In the genomic region with DNA sequence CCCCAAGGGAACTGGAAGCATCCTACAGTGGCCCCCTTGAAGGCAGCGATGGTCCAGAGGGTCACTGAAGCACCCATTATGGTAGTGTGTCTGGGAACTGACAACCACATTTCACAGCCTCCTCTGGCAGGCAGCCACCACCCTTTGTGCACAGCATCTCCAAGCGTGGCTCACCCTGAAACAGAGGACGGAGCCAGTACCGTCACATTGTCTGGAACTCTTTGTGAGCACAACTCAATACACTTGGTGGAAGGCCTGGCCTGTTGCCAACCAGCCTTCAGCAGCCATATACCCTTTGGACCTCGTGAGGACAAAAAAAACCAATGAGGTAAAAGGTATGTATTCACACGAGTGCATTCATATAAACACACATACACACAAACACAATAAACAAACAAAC, we compare ENCODE assay signal across 11 mouse cellular contexts. TPM values are rescaled to one million over a fixed set of nuclear protein-coding genes. Genes with fewer than 3 reads are reported as not detected.
DNase-seq lines count a peak whose midpoint lies in the region; ATAC-seq and TF ChIP-seq lines count a peak whose summit lies in the region.
"Had no signal": no experiment of that assay in that cellular context is flagged by ENCODE, and none has a peak within 500 bp of the region (broad histone marks: within the 10 kb centered on the region; RNA-seq: fewer than 3 reads in every experiment).

No protein-coding gene starts in this region.

- H3K4me3 ChIP-seq in midbrain, postnatal 0 days (ENCODE audit: low read depth, low read length): no peak overlapping the region
- no peak overlapping the region for H3K4me3 ChIP-seq in midbrain, embryonic 15.5 days
- H3K4me3 ChIP-seq in forebrain, embryonic 16.5 days (replicated peaks; ENCODE audit: low read length): no peak overlapping the region
- H3K4me3 ChIP-seq: embryonic facial prominence, embryonic 12.5 days; lung, embryonic 15.5 days had no signal

- WGBS in midbrain, postnatal 0 days: 39% methylated on average over 6 of the region's 6 CpGs
- 45% methylated on average over 6 of the region's 6 CpGs for WGBS in midbrain, embryonic 15.5 days
- WGBS in forebrain, embryonic 16.5 days: 19% methylated on average over 6 of the region's 6 CpGs

- no peak overlapping the region for H3K27ac ChIP-seq in midbrain, postnatal 0 days (ENCODE audit: low read depth, low read length)
- H3K27ac ChIP-seq in midbrain, embryonic 15.5 days: no peak overlapping the region
- no peak overlapping the region for H3K27ac ChIP-seq in forebrain, embryonic 16.5 days (ENCODE audit: low read length)
- H3K27ac ChIP-seq: embryonic facial prominence, embryonic 12.5 days; lung, embryonic 15.5 days had no signal

- H3K4me1 ChIP-seq in midbrain, postnatal 0 days (ENCODE audit: insufficient read depth, low read length): no peaks in the 10 kb centered on the region
- no peaks in the 10 kb centered on the region for H3K4me1 ChIP-seq in midbrain, embryonic 15.5 days
- H3K4me1 ChIP-seq in forebrain, embryonic 16.5 days (replicated peaks; ENCODE audit: control insufficient read depth, insufficient read depth, low read length): peaks cover 2% of the 10 kb centered on the region; the same call in 1 of the 2 replicates
- H3K4me1 ChIP-seq: embryonic facial prominence, embryonic 12.5 days had no signal

- peak; percentile 41 to 42 for DNase-seq in cerebellum, postnatal 10 days
- no peak for DNase-seq in cerebellum, adult 11 months
- DNase-seq in midbrain, postnatal 0 days (ENCODE audit: low spot score): no peak
- DNase-seq in heart, postnatal 4 days: peak; percentile 81
- peak; percentile 49 for DNase-seq in lung, postnatal 25 days (ENCODE audit: low spot score)
- DNase-seq in layer of hippocampus, adult 8-10 months (ENCODE audit: low spot score in 2 of 2): no peak
- DNase-seq: B cell, adult 2 months had no signal

- no peaks in the 10 kb centered on the region for H3K27me3 ChIP-seq in midbrain, postnatal 0 days (ENCODE audit: insufficient read depth, low read length)
- H3K27me3 ChIP-seq in midbrain, embryonic 15.5 days (replicated peaks): no peaks in the 10 kb centered on the region
- H3K27me3 ChIP-seq in forebrain, embryonic 16.5 days (replicated peaks; ENCODE audit: control insufficient read depth, insufficient read depth, low read length): no peaks in the 10 kb centered on the region
- H3K27me3 ChIP-seq: embryonic facial prominence, embryonic 12.5 days; lung, embryonic 15.5 days had no signal

- TF ChIP-seq CTCF in midbrain, postnatal 0 days (IDR thresholded peaks at IDR 0.05): no peak

- no peak overlapping the region for H3K4me2 ChIP-seq in midbrain, postnatal 0 days (ENCODE audit: low read depth, low read length, poor library complexity, severe bottlenecking)
- no peak overlapping the region for H3K4me2 ChIP-seq in midbrain, embryonic 15.5 days
- H3K4me2 ChIP-seq in forebrain, embryonic 16.5 days (ENCODE audit: low read length): no peak overlapping the region
- H3K4me2 ChIP-seq: embryonic facial prominence, embryonic 12.5 days; lung, embryonic 15.5 days had no signal

- no peaks in the 10 kb centered on the region for H3K9me3 ChIP-seq in midbrain, postnatal 0 days (ENCODE audit: low read length)
- H3K9me3 ChIP-seq in midbrain, embryonic 15.5 days: no peaks in the 10 kb centered on the region
- H3K9me3 ChIP-seq in forebrain, embryonic 16.5 days (ENCODE audit: control insufficient read depth, low read length): no peaks in the 10 kb centered on the region
- H3K9me3 ChIP-seq: embryonic facial prominence, embryonic 12.5 days; lung, embryonic 15.5 days had no signal

- H3K9ac ChIP-seq in midbrain, postnatal 0 days (replicated peaks; ENCODE audit: low read length, poor library complexity, severe bottlenecking): no peak overlapping the region
- no peak overlapping the region for H3K9ac ChIP-seq in midbrain, embryonic 15.5 days
- H3K9ac ChIP-seq in forebrain, embryonic 16.5 days (replicated peaks; ENCODE audit: low read depth, low read length): no peak overlapping the region
- H3K9ac ChIP-seq: embryonic facial prominence, embryonic 12.5 days; lung, embryonic 15.5 days had no signal

- H3K36me3 ChIP-seq in midbrain, postnatal 0 days (ENCODE audit: insufficient read depth, low read length): no peaks in the 10 kb centered on the region
- H3K36me3 ChIP-seq in midbrain, embryonic 15.5 days (replicated peaks): no peaks in the 10 kb centered on the region
- no peaks in the 10 kb centered on the region for H3K36me3 ChIP-seq in forebrain, embryonic 16.5 days (ENCODE audit: control insufficient read depth, insufficient read depth)
- H3K36me3 ChIP-seq: embryonic facial prominence, embryonic 12.5 days; lung, embryonic 15.5 days had no signal

- 0 out of 2 replicates have a peak, but pooled peaks have one; percentile 34 for ATAC-seq in midbrain, postnatal 0 days (ENCODE audit: low FRiP score)
- no peak for ATAC-seq in midbrain, embryonic 15.5 days (replicated peaks)
- no peak for ATAC-seq in forebrain, embryonic 16.5 days

RNA-seq across cellular contexts. Expression of a gene that starts 3.2 kb away (rescaled TPM):
- total RNA-seq in midbrain, postnatal 0 days (2014; rRNA removed): 2.4 and 3.9 TPM in 2 replicates
- polyA plus RNA-seq in midbrain, postnatal 0 days (2015; fragmentation: Nextera tagmentation; extraction: Ambion mirVana): 9.0 and 10.2 TPM in 2 replicates
- 9.0 and 11.9 TPM in 2 replicates for polyA plus RNA-seq in midbrain, embryonic 15.5 days (2015; fragmentation: Nextera tagmentation; extraction: Ambion mirVana)
- 10 to 100 TPM; 34.9 to 36.3 TPM for total RNA-seq in heart, postnatal 4 days (2021)
- 16.5 and 25.7 TPM in 2 replicates for polyA plus RNA-seq in forebrain, embryonic 16.5 days (2015; fragmentation: Nextera tagmentation; extraction: Ambion mirVana)
- 1 to 10 TPM; 3.8 to 7.8 (median 6.0) TPM for total RNA-seq in layer of hippocampus, adult 8-10 months (2022)

RNA-seq across cellular contexts. Expression of a gene that starts 10.6 kb away (rescaled TPM):
- total RNA-seq in midbrain, postnatal 0 days (2014; rRNA removed): 5.3 and 7.8 TPM in 2 replicates
- polyA plus RNA-seq in midbrain, postnatal 0 days (2015; fragmentation: Nextera tagmentation; extraction: Ambion mirVana): 9.8 and 10.5 TPM in 2 replicates
- polyA plus RNA-seq in midbrain, embryonic 15.5 days (2015; fragmentation: Nextera tagmentation; extraction: Ambion mirVana): 4.7 and 5.4 TPM in 2 replicates
- total RNA-seq in heart, postnatal 4 days (2021): 10 to 100 TPM; 65.3 to 68.2 TPM
- polyA plus RNA-seq in forebrain, embryonic 16.5 days (2015; fragmentation: Nextera tagmentation; extraction: Ambion mirVana): 3.2 and 3.8 TPM in 2 replicates
- total RNA-seq in layer of hippocampus, adult 8-10 months (2022): 10 to 100 TPM in 3 of 4 experiments, 1 to 10 TPM in 1; 9.5 to 15.3 (median 12.7) TPM

Comparison
In these comparisons a context has a peak if more than half of its experiments do, and no peak if none do; other contexts are left out.
1. DNase-seq: peak in cerebellum, postnatal 10 days (2 of 2), heart, postnatal 4 days (single experiment) and lung, postnatal 25 days (single experiment); none in cerebellum, adult 11 months (single experiment), midbrain, postnatal 0 days (single experiment) and layer of hippocampus, adult 8-10 months (0 of 2).